Mouse (Mus musculus): ENCODE results near the gene Neo1. TPM values are rescaled to one million over a fixed set of nuclear protein-coding genes. Genes with fewer than 3 reads are reported as not detected.
"Not testable (repeated sequence)": the region's sequence is repeated elsewhere in the genome, so short reads cannot be mapped to it uniquely, and the experiment has no call there.

Gene Neo1
- total RNA-seq, 2 experiments from 2014 or later = 75.4 to 75.8 TPM

DNA sequence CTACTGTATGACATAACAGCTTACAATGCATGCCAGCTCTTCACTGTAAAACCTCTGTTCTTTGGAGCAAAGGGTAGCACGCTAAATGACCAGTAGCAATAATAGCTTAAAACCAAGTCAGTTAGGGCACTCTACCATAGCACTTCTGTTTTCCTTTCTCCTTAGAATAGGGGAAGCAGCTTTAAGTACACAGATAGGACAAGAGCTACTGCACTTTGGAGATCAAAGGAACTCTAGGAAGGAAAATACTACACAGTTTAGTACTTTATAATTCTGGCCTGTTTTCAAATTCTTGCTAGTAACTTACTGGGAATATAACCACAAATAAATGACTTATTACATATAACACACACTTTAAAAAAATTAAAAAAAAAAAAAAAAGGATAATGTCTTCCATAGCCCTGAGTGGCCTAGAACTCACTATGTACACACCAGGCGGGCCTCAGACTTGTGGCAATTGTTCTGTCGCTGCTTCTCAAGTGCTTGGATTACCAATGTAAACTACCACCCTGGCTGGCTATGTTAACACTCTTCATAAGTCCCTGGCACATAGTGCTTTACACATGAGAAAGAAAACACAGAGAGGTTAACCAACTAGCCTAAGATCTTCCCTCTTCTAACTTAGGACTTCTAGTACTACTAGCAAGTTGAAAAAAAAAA lies 20.1 kb downstream of the Neo1 start:
- DNase-seq (ENCODE audit: low spot score in 2 of 2) = no peak
- intact Hi-C loops (cut with DNase I) = no loop called here

DNA sequence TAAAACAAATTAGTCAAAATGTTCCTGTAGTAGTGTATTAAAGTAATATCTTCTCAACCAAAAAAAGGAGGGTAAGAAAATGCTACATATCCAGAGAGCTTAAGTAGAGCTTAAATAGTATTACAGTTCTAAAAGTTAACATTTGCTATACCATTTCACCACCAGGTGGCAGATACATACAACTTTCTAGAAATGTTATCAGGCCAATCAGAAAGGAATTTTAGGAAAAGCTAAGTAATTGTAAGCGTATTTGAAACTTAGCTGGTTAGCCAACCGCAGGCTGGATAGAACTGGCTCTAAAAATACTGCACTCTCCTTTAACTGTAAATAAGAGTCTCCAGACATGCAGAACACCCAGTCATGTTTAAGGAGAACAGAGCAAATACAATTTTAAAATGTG lies 22.9 kb downstream of the Neo1 start:
- no peak for DNase-seq (ENCODE audit: low spot score in 2 of 2)
- intact Hi-C loops (cut with DNase I) = loop anchor here (2.0 kb wide), 1 partner anchor 255 kb away; no protein-coding TSS in a partner anchor

DNA sequence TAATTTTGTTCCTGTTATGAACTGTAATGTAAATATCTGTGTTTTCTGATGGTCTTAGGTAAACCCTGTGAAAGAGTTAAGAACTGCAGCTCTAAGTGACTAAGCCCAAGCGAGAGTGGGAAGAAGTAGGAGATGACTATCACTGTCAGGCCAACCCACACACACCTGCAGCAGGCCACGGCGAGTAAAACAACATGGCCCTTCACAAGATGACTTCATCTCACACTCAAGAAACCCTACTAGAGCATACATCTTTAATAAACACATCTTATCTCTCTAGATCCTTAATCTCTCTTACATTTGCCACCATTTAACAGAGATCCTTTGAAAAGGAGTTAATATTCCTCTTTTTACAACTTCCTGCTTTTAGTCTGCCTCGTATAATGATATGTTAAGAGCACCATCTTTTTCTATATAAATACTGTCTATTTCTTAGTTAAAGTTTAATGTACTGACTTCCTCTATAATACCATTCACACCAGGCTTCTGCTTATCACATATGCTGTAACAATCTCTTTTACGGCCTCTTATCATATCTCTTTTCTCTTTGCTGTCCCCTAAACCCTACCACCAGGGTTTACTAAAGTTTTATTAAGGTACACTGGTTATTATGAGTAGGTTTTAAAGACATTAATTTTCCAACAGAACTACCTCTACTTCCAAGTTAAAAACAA lies 46.8 kb downstream of the Neo1 start:
- DNase-seq (ENCODE audit: low spot score in 2 of 2) = no peak
- intact Hi-C loops (cut with DNase I) = no loop called here

DNA sequence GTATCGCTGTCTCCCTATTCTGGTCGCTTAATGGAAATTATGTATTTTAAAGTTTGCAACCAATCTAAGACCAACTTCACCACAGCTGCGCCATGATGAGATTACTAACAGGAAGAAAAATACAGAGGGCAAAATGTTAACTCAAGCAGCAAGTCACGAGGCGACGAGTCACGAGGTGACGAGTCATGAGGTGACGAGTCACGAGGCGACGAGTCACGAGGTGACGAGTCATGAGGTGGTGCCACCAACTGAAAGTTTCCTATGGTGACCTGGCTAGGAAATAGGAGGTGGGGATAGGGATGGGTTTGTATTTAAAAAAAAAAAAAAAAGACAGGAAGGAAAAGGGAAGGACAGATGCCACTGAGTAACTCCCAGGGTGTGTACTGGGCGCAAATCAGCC lies 57.2 kb downstream of the Neo1 start:
- intact Hi-C loops (cut with DNase I) = no loop called here
- DNase-seq (ENCODE audit: low spot score in 2 of 2) = no peak

DNA sequence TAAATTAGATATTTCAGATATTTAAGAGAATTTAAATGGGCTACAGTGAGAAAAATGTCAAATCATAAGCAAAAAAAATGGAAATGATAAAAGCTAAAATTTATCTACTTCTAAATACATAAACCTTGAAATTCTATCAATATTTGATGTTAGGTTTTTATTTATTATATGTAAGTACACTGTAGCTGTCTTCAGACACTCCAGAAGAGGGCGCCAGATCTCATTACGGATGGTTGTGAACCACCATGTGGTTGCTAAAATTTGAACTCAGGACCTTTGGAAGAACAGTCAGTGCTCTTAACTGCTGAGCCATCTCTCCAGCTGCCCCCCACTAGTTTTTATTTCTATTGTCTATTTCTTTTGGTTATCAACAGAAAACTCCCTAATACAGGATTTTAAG lies 65.1 kb downstream of the Neo1 start:
- DNase-seq (ENCODE audit: low spot score in 2 of 2); intact Hi-C loops (cut with DNase I): not testable (repeated sequence)

DNA sequence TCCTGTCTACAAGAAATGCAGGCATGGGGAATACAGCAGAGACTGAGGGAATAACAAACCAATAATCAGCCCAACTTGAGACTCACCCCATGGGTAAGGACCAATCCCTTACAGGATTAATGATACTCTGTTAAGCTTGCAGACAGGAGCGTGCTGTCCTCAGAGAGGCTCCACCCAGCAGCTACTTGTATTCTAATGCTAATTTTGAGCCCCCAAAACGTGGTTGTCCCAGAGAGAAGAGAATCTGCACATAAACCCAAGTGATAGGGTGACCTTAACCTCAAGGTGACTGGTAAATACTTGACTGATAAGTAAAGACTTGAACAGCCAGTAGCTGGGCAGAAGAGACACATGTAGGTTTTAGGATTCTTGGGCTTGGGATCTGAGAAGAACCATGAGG lies 68.9 kb downstream of the Neo1 start:
- DNase-seq (ENCODE audit: low spot score in 2 of 2) = no peak
- intact Hi-C loops (cut with DNase I) = no loop called here

DNA sequence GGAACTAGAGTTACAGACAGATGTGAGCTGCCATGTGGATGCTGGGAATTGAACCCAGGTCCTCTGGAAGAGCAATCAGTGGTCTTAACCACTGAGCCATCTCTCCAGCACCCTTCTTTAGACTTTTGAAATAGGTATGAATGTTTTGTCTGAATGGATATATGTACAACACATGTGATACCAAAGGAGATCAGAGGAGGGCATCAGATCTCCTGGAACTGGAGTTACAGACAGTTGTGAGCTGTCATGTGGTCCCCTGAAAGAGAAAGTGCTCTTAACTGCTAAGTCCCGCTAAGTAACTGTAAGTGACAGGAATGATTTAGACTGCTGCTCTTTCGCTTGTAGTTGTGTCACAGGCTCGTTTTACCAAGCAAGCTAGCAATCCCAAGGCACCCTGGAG lies 80.7 kb downstream of the Neo1 start:
- DNase-seq (ENCODE audit: low spot score in 2 of 2) = no peak
- intact Hi-C loops (cut with DNase I) = no loop called here

DNA sequence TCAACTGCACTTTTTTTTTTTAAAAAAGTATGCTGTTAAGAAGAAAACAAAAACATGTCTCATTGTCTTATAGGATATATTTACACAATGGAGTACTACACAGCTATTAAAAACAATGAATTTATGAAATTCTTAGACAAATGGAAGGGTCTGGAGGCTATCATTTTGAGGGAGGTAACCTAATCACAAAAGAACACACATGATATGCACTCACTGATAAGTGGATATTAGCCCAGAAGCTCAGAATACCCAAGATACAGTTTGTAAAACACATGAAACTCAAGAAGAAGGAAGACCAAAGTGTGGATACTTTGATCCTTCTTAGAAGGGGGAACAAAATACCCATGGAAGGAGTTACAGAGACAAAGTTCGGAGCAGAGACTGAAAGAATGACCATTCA lies 90.3 kb downstream of the Neo1 start:
- DNase-seq (ENCODE audit: low spot score in 2 of 2); intact Hi-C loops (cut with DNase I): not testable (repeated sequence)

DNA sequence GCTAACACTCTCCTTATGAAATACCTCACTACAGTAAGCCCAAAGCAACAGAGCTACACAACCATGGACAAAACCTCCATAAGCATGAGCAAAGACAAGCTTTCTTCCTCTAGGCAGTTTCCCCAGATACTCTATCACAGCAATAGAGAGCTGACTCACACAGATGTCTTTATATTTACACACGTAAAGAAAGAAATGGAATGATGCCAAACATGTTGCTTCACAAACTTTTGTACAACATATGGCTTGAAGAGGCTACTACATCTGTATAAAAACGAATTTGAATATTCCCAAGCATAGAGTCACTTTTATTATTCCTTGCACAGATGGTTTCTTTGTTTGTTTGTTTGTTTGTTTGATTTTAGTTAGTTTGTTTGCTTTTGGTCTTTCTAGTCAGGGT lies 101.5 kb downstream of the Neo1 start:
- intact Hi-C loops (cut with DNase I) = no loop called here
- DNase-seq (ENCODE audit: low spot score in 2 of 2) = no peak

DNA sequence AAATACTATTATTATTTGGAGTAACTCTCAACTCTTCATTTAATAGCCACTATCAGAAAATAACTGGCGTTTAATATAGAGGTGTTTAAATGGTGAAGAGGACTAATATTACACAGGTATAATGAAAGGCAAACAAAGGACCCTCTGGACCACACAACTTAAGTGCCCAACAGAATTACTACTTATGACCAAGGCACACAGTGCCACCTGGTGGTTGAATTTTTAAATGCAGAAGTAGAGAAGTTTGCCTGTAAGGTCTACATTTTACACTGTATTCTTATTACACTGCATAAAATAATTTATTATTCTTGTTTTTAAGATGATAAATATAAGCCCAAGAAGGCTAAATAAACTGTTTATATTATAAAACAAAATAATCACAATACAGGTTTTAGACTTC lies 108.1 kb downstream of the Neo1 start:
- DNase-seq (ENCODE audit: low spot score in 2 of 2) = no peak
- intact Hi-C loops (cut with DNase I) = no loop called here

DNA sequence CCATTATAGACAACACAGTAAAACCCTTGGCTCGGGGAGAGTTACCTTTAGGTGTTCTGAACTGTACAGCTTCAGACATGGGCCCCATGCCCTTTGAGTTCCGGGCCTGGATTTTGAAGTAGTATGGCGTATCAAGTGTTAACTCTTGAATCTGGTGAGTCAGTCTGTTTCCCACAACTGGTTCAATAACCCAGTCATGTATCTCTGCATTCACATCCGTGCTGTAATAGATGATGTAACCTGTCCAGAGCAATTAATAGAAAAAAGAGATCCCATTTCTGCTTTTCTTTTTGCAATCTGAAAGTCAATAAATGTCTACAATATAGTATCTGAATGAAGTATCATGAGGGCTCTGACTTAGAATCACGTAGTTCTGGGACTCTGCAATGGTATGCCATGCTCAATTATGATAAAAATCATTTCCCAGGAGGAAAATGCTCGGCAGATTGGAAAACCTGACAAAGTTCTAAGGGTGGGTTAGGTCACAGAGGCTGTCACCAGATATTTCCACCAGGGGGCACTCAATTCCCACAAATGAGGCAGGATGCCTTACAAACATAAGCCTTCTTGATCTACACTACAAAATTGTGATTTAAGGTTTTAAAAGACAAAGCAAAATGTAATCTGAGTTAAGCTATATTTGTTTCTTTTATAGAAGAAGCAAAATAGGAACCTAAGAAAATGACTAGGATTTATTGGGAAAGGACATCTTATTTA lies 133.2 kb downstream of the Neo1 start:
- DNase-seq (ENCODE audit: low spot score in 2 of 2) = peak; percentile 15 to 27
- intact Hi-C loops (cut with DNase I) = loop anchor here (5.0 kb wide), 2 partner anchors 364 to 379 kb away; no protein-coding TSS in a partner anchor

DNA sequence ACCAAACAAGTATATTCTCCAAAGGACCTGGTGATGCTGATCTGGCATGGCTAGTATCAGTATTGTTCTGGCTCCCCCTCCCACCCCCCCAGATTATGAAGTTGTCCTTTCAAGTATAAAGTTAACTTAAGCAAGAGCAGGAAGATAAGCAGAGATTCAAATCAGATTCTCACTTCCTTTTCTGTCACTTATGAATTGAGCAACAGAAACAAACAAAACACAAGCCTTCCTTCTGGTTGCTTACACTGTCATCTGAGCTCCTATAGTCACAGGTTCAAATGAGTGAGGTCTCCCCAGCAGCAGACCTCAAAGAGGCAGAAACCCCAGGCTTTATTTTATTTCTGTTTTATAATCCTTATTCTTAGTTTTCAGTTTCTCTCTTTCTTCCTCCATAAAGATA lies 136.6 kb downstream of the Neo1 start:
- no peak for DNase-seq (ENCODE audit: low spot score in 2 of 2)
- intact Hi-C loops (cut with DNase I) = loop anchor here (5.0 kb wide), 2 partner anchors 368 to 383 kb away; no protein-coding TSS in a partner anchor

DNA sequence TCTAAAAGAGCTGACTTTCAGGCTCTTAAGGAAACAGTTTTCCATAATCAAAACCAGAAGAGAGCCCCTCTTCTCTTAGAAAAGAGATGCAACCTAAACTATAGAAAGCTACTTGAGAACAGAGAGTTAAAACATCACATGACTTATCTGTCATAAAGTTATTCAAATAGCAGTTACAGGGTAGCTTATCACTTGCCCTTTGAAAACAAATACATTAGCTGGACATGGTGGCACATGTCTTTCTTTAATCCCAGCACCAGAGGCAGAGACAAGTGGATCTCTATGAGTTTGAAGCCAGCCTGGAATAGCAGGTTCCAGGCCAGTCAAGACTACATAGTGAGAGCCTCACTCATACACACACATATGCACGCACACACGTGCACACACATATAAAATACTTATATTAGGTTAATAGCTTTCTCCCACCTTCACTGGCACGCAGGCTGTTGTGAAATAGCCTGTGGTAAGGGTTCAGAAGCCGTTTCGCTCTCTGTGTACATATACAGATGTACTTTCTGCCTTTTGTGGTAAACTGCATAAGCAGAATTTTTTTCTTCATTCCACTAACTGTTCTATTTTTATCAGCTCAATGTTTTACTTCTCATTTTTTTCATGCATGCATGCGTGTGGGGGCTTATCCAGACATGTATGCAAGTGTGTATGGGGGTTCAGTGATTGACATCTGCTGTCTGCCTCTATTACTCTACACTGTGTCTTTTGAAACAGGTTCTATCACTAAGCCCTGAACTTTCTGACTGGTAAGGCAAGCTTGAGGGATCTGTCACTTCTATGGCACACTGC lies 144.2 kb downstream of the Neo1 start:
- intact Hi-C loops (cut with DNase I) = no loop called here

DNA sequence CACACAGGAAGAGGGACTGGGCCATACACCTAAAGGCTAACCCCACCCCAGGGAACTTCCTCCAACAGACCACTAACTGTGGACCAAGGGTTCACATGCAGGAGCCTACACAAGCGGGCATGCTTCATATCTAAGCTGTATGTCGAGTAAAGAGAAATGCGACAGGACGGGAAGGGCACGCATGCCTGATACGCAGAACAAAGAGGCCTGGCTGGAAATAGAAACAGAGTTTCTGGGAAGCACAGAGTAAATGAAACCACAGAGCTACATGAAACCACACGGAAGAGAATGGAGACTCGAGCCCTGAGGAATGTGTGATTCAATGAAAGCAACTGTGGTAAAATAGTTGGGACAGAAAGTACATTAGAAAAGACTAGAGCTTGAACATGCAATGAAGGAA lies 145.3 kb downstream of the Neo1 start:
- intact Hi-C loops (cut with DNase I) = no loop called here
- no peak for DNase-seq (ENCODE audit: low spot score in 2 of 2)

More for the DNA sequence above, 144.2 kb downstream of the Neo1 start:
- no peak for DNase-seq (ENCODE audit: low spot score in 2 of 2)

DNA sequence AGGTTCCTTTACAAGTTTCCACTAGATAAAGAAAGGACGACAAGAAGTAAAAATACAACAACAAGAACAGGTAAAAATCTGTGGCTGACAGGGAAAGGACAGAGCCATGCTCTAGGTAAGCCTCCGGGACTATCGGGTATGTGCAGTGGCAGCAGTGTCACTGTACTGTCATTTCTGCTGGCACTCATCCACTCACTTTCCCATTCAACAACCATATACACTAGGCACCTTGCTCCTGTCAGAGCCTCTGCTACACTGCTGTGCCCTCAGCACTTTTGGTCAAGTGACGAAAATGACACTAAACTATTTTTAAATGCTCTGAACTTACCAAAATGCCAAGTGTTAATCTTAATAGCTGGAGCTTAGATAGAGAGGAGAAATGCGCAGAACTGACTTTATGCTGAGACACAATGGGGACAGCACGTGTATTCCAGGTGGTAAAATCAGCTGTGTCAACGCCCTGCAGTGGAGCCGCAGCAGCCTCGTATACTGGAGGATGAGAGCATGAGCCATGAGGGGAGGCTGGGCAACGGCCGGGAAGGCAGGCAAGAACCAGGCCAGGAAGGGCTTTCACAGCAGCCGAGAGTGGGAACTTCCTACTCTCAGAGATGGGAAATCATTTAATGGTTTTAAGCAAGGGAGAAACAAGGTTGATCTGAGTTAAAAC lies 146.3 kb downstream of the Neo1 start:
- intact Hi-C loops (cut with DNase I) = no loop called here
- DNase-seq (ENCODE audit: low spot score in 2 of 2) = no peak

DNA sequence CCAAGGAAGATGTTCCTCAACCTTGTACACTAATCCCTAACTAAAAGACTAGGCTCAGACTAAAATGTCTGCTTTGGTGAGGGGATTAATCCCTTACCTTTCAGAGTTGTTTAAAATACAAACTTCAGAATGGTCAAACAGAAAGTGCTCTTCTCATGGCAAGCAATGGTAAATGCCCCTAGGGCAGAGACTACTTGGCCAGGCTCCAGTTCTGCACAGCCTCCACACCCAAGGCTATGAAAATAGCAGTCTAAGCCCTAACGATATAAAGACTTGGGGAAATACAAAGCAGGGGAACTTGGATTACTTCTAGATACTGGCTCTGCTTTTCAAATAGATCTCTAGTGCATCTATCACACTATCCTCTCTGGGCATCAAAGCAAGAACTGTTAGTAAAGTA lies 153.6 kb downstream of the Neo1 start:
- intact Hi-C loops (cut with DNase I) = no loop called here
- DNase-seq (ENCODE audit: low spot score in 2 of 2) = no peak

DNA sequence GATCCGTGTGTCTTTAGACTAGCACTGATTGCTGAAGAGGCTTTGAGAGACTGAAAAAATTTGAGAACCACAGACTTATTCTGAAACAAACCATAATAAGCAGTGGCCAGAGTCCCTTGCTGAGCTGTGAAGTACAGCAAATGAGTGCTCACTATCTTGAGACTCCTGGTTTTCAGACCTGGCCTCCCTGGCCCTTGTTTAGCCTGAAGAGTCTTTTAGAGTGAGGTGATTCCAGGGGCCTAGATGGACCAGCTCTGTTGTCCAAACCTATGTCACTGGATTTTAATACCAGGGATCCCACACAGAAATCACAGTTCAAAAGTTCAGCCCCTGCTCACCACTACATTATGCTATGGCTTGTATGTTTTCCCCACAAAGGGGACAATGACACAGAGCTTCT lies 156.4 kb downstream of the Neo1 start:
- DNase-seq (ENCODE audit: low spot score in 2 of 2) = no peak
- intact Hi-C loops (cut with DNase I) = loop anchor here (10.0 kb wide), 1 partner anchor 295 kb away; the partner anchor contains the start of gene Nptn

DNA sequence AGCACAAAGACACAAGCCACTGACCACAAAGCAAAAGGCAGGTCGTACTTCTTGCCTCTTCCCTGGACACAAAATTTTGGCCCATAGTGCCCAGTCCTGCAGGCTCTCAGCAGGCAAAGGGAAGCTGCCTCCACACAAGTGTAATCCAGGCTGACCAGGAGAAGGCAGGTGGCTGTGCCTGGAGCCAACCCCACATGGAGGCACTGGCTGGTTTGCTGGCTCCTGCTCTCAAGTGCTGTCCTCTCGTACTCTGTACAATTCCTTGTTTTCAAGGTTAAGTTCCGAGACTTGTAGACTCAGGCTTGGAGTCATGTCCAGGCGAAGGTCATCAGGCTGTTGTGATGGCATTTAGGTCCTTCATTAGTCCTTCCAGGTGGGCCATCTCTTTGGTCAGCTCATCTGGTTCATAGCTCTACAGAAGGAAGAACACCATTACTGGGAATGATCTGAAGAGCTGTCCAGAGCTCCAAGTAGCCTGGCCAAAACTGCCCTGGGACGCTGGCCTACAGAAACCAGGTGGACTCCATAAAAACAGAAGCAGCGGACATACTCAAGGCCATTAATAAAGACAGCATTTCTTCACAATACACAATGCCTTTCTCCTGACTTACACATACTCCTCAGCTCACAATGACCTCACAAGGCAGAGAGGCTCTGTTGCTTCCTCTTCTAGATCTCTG lies 159.2 kb downstream of the Neo1 start:
- intact Hi-C loops (cut with DNase I) = loop anchor here (10.0 kb wide), 1 partner anchor 292 kb away; the partner anchor contains the start of gene Nptn
- no peak for DNase-seq (ENCODE audit: low spot score in 2 of 2)

DNA sequence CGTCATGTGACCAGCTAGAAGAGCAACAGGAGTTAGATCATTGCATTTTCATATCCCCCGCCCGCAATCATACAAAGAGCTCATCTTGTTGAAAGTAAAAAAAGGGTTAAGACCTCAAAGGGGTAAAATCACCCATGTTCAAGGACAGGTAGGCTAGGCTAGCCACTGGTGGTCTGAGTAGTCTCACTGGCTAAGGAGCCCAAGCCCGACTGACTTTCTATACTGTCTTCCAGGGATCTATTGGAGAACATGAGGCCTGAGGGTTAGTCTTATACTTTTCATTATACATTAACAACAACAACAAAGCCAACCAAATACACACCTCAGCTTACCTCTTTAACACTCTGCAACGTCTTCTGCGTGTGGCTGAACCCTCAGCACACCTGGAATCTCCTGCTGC lies 160.8 kb downstream of the Neo1 start:
- intact Hi-C loops (cut with DNase I) = loop anchor here (10.0 kb wide), 1 partner anchor 291 kb away; the partner anchor contains the start of gene Nptn
- no peak for DNase-seq (ENCODE audit: low spot score in 2 of 2)

All from left cerebral cortex, postnatal 36 days (tissue).